Mouse (Mus musculus) induced T-regulatory cell, adult 2 months (primary cell): ENCODE results near the gene Bfsp2.

Experiments
- DNase-seq: peaks from one replicate; pipeline ENCODE4 v3.0.0-alpha.2; 2012; ENCODE audit warnings: low read depth

The Bfsp2 gene

DNA sequence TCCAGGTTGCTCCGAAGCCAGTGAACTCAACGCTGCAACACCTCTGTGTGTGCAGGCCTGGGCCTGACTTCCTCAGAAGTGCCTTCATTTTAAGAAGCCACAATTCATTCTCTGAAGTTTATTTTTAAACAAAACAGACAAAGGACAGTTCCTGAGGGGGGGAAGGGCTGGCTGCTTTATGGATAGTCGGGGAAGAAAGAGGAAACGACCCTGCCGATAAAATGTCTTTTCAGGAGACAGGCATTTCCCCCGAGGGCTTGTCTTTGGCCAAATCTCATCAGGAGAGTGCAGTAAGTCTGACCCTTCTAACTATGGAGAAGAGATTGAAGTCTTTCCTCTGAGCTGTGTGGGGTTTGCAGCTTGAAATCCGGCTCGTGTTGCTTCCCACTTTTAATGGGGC is 5.4 kb upstream of the Bfsp2 start:
- DNase-seq = no peak

DNA sequence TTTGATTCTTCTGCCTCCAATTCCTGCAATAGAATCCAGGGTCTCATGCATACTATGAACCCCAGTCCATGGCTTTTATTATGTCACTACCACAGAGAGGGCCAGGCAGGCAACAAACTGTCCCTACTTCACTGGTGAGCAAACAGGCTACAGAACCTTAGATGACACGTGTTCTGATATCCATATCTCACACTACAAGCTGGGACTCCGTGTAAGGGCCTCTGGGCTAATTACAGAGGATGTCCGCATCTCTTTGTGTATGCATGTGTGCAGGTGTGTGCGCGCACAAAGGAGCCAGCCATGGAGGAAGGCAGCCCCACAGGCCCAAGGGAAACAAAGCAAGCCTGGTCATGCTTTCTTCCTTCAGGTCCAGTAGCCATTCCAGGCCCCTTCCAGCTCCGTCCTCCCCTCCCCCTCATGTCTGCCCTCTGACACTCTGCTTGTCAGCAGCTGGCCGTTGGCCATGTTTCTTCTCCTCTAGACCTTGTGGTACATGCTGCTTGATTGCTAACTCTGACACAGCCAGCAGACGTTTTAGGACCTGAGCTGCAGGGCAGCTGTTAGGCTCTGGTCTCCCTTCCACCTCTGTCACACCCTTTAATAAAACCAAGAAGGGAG is 492 bp upstream of the Bfsp2 start:
- DNase-seq = no peak

DNA sequence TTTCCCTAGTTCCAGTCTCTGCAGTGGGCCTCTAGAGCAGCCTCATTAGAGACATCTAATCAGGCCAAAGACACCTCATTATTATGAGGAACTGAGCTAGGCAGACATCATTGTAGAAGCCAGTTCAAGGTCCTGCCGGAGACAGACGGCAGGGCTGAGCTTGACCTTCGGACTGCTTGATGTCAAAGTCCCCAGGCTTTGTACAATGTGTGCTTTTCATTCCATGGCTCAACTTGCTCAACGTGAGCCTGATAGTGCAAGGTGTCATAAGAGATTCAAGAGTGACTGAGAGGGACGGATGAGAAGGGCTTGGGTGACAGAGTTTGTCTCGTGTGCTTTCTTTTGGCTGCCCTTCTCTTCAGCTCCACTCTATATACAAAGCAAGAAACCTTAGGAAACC is 4.8 kb downstream of the Bfsp2 start:
- no peak for DNase-seq

DNA sequence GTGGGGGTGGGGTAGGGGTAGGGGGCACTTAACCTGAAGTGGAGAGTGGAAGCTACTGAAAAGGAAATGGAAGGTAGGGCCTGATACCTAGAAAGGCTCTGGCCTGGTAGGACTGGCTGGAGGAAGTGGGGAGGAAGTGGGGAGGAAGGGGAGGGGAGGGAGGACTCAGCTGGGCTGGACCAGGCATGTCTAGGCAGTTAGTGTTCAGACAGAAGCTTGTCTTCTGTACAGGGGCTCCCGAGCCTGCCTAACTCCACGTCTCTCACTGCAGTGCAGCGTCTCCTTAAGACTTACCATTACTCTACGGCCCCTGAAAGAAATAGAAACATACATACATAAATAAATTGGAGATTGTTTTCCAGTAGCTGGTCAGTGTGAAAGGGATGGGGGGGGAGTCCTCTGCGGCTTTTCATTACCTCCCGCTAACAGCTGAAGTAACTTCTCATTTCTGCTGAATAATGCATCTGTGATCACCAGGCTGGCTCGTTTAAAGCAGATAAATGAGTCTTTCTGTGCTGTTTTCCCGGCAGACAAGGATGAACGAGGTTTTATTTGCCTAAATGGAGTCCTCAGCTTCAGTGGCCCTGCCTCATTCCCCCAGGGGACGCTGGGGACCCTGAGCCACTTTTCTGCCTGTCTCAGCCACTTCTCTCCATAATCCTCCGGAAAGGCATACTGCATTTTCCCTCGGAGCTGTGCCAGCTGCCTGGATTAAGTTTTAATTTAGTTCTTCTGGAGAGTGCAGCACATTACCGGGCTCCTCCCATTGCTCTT is 6.1 kb downstream of the Bfsp2 start:
- DNase-seq = no peak

DNA sequence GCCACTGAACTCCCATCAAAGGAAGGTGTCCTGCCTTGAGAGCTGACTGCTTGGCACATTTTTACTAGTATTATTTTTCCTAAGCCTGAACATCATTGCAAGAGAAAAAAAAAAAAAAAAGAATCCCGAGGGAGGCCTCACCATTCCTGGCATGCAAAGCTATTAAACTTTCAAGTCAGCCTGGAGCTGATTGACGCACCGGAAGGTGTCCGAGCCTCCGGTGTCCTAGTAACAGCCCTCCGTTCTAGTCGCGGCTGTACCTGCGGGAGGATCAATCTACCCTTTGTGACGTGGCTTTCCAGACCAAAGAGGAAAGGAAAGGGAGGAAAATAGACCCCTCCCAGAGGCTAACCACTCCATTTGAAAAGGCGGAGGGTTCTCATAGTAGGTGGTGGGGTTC is 8.4 kb downstream of the Bfsp2 start:
- no peak for DNase-seq

DNA sequence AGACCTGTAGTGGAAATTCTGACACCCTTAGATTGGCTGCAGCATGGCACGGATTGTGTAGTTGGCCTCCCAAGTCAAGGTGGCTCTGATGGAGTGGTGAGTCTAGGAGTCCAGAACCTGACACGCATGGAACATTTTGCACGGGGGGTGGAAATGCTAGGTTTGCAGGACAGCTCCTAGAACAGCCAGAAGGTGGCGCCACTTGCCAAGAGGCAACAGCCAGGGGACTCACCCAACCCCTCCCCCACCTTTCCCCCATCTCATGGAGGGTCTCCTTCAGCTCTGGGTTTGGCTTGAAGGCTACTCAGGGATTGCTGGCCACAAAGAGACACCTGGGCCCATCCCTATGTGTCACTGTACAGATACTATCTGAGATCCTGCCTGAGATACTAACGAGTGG is 10.7 kb downstream of the Bfsp2 start:
- peak; percentile 44 for DNase-seq

DNA sequence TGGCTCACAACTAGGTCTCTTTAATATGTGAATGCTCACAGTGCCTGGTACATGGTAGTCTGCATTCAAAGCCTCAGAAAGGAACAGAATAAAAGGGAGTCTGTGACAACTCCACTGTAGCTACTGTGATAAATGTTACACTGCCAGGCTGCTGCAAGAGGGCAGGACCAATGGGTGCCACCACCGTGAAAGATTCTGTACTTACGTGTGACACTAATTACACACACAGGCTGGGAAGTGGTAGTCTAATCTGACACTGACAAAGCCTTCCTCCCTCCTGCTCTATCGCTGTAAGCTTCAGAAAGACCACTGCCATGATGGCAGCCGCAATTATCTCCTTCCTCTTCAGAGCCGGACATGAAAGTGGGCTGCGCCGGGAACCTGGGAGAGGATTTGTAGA is 11.3 kb downstream of the Bfsp2 start:
- no peak for DNase-seq

DNA sequence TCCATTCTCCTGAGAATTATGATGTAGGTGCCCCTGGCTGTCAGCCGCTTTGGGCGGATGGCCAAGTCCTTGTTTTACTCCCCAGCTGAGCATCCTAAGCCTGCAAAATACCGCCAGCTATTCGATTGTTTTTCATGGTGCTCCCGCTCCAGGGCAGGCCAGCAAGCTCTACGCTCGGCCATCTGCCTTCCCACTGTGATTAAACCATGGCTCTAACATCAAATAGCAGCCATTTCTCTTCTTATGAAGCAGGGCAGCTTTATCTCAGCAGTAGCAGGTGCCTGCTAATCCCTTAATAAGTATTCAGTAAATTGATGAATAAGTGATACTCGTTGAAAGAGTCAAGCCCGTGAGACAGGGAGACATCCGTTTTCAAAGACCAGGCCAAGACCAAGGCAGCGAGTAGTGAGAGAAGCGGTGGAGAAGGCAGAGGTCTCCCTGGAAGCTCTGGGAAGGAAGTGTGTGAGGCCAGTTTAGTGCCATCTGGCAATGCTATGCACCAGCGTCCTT is 14.5 kb downstream of the Bfsp2 start:
- no peak for DNase-seq

DNA sequence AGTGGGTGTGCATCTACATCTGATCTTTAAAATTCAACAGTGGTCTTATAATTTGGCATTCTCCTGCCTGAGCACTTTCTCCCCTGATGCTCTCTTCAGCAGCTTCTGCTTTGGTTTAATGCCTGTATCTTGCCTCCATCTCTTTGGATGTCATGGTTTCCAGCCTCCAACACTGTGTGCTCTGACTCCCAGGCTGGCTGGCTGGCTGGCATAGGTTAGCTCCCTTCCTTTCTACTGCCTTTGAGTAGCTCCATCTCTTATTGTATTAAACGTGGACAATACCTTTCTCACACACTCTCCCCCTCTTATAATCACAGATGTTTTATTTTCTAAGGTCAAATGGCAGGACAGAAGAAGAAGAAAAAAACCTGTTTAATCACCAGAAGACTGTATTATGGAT is 14.9 kb downstream of the Bfsp2 start:
- no peak for DNase-seq

DNA sequence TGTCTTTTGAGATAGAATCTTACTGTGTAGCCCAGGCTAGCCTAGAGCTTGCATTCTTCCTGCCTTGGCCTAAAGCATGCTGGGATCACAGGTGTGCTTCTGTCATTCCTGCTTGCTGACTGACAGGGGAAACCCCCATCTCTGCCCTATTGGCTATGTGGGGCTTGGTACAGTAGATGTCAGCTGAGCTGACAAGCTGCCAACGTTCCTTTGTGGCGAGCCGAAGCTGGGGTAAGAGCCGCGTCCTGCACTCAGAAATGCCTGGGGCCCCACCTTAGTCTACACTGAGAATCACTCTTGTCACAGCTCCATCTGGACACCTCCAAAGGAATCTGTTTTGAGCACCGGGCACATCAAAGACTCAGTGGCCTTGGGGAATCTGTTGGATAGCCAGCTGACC is 16.4 kb downstream of the Bfsp2 start:
- no peak for DNase-seq

DNA sequence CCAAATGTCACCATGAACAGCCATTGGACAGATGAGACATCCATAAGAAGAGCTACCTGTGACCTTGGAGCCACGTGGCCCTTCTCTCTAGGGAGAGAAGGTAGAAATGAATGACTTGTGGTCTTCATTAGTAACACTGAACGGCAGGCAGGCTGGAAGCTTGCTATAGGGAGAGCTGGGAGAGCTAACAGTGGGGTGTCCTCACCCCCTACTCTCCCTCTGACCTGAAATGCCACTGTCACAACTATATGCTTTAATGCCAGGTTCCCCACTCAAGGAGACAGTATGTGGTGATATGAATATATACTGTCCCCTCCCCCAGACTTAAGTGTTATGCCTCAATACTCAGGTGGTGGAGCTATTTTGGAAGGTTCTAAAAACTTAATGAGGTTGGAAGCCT is 20.4 kb downstream of the Bfsp2 start:
- no peak for DNase-seq

DNA sequence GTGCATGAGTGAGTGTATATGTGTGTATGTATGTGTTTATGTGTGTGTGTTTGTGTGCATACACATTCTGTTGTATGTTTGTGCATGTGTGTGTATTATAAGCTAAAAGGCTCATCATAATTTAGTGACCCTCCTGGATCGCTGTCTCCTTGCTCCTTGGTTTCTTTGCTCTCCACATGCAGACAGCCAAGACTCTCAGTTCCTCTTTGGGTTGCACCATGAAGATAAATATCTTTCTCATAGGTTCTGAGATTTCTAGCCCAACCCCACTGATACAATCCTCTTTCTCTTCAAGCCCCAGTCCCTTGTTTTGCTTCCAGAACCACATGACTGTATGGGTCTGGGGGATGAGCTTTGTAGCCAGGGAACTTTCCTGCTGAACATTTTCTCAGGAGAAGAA is 20.9 kb downstream of the Bfsp2 start:
- no peak for DNase-seq

DNA sequence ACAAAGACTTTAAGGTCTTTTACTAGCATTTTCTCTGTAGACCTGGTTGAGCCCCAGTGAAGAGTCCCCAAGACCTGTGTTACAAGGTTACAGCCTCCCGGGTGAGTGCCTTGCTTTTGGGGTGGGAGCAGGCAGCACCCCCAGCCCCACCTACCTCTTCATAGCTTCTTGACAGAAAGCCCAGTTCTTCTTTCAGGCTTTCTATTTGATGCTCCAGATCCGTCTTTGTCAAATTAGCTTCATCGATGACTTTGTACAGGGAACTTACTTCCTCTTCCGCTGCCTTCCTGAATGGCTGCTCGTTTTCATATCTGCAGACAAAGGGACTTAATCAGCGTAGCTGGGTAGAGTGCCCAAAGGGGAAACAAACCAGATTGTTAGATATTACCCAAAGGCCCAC is 30.6 kb downstream of the Bfsp2 start:
- DNase-seq = no peak

DNA sequence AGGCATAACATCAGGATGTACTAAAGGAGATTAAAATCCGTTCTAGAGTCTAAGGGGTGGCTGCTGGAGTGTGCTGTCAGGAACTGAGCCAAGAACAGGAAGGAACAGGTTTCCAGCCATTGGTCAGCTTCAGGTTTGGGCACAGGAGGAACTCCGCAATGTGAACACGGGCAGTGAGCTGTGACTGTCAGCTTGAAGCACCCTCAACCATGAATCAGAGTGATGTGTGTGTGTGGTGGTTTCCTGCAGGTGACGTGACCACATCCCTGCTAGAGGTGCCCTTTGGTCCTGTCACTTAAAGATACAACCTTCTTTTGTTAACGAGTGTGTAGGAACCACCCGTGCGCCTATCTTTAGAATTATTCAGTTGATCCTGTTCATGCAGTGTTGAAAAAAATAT is 31.1 kb downstream of the Bfsp2 start:
- peak; percentile 66 for DNase-seq

DNA sequence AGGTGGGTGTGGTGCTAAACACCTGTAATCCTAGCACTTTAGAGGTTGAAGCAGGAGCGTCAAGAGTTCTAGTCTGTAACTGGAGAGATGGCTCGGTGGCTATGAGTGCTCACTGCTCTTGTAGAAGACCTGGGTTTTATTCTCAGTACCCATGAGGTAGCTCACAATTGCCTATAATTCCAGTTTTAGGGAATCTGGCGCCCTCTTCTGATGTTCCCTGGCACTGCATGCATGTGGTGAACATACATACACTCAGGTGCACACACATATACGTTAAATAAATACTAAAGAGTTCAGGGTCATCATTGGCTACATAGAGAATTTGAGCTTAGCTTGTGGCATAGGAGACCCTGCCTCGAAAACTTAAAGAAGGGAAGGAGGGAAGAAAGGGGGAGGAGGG is 35.6 kb downstream of the Bfsp2 start:
- DNase-seq = no peak

DNA sequence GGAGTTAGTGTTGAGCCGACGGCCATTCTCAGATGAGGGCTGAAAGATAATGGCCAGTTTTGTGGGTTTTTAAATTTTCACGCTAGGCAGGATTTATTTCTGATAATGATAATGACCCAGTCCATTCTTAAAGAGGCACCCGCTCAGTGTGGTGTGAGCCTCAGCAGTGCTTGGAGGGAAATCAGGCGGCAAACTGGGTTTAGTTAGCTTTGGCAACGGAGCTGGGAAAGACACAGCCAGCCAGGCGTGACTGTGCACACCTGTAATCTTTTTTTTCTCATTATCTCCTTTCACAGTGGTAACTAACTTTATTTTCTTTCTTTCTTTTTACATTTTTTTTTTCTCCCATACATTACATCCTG is 36.4 kb downstream of the Bfsp2 start:
- DNase-seq = no peak

DNA sequence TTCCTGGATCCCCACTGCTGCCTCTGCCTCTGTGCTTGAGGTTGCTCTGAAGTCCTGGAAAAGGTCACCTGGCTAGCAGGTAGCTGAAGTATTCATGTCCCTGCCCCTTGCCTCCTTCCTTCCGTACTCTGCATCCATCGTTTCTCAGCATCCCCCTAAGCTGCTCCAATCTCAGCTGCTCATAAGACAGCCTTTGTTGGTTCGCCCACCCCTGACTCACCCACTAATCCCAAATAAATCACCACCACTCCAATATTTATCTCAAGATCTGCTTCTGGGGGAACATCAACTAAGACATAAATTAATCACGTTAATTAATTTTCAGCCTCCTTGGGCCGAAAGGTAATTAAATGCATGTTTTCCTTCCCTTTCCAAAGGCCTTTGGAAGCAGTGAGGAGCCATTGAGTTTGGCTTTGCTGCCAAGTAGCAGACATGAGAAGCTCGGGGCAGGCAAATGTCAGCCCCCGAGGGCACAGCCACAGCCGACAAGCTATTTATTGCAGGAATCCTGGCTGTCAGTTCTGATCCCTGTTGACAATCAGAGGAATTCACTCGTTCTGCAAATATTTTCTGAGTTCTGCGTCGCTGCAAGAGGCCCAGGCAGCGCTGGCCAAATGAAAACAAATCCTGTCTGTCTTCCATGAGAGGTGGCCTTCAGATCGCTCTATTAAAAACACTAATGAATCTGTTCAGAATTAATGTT is 36.9 kb downstream of the Bfsp2 start:
- DNase-seq = no peak

DNA sequence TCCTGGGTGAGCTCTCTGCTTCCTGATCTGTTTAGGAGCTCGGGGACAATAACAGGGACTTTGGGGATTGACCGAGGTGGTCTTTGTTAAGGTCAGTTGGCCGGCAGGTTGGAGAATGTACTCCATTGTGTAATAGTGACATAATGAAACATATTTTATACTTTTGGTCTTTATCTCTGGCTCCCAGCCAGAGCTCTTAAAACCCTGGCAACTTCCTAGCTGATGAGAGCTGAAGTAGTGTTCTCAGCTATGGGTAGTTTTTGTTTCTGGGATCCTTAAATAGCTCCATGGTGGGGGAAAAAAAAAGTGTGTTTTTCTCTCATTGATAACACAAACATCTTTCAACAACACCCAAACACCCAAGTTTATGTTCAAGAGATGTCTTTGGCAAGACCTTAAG is 39.6 kb downstream of the Bfsp2 start:
- no peak for DNase-seq

DNA sequence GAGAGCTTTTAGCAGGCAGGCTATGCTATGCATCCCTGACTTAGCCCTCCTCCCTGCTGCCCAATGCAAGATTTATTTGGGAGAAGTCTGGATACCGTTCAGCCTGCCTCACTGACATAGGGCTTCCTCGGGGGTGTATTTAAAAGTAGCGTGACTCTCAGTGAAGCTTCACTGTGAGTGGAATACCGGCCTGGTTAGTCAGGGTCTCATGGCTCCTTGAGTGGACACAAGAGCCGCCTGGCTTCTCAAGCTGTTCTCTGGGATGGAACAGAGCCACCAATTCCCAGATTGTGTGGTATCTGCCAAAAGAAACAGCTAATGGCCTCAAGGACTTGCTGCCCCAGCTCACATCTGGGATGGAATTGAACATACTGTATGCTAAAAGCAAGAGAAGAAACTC is 43.1 kb downstream of the Bfsp2 start:
- no peak for DNase-seq

DNA sequence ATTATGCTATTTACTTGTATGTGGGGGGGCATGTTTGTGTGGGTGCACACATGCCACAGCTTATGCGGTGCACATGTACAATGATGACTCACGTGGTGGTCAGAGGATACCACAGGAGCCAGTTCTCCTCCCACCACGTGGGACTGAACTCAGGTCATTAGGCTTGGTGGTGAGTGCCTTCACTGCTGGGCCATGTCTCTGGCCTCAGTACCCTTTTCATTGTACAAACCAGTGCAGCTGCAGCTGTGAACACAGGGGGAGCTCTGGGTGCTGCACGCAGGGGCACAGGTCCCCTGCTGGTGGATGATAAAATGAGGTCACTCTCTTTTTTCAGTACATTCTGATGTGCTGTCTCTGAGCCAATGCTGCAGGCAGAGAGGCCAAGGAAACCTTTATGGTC is 46.1 kb downstream of the Bfsp2 start:
- peak; percentile 78 for DNase-seq

DNA sequence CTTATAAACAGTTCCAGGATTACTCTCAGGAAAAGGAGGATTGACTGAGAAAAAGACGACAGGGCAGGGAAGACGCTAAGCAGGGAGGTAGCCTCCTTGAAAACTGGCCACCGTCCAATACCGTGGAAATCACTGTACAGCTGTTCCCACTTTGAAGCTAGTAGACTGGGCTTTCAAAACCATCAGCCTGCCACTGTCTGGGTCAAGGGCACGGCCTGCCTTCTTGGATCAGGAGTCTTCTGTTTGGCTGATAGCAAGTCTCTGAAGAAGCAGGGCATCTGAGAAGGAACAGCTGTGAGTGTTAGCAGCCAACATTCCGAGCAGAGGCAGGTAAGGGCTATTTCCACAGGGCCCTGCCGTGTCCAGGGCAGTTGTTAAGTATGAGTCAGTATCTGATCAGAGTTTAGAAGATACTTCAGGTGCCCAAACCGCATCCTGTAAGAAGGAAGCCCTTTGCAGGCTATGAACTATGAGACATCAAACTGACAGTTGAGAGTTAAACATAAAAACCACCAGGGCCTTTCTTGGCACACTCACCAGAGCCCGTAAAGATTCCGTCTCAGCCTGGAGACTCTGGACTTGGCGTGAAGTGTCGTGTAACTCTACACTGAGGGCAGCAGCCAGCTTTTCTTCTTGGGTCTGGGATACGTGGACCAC is 48.0 kb downstream of the Bfsp2 start:
- peak; percentile 67 for DNase-seq

DNA sequence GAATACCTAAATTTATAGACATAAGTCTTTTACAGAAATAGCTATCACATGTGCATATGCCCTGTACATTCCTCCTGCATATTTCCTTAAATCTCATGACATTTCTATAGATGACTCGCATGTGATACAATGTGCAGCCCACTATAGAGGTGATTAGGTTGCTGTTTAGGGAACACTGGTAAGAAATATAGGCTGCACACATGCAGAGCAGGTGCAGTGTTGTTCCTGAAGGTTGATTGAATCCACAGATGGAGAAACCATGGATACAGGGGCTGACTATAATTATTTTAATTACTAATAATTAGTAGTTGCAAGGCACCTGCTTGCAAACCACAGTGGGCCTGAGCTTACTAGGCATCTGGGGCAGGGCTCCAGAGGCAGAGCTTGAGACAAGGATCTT is 48.5 kb downstream of the Bfsp2 start:
- DNase-seq = no peak
